Mouse (Mus musculus): ENCODE results near the gene Tmem235. TPM values are rescaled to one million over a fixed set of nuclear protein-coding genes. Genes with fewer than 3 reads are reported as not detected.
"Not testable (repeated sequence)": the region's sequence is repeated elsewhere in the genome, so short reads cannot be mapped to it uniquely, and the experiment has no call there.

Tmem235 gene
- not detected in 2 replicates for polyA plus RNA-seq (2015; fragmentation: Nextera tagmentation; extraction: Ambion mirVana)

DNA sequence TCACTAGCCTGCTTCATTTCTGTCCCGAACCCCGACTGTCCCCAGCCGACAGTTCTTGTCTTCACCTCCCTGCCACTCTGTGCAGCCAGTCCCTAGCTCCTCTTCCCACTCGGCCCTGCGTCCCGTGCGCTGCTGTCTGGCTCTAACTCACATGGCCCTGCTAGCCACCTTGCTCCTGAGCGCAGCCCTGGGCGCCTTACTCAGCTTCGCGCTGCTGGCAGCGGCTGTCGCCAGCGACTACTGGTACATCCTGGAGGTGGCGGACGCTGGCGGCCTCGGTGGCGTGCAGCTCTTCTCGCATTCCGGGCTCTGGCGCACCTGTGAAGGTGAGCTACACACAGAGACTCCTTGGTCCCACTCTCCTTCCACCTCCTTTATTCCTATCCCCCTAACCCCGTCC is at the start of gene Tmem235:
Gene Tmem235, plus strand, starts transcription at position 152 of the 400 bp plus-strand sequence.
- ATAC-seq (ENCODE audit: low FRiP score, low read depth): no peak
- 4% methylated on average over 23 of the region's 23 CpGs for WGBS
- Histone ChIP-seq H3K36me3 (no peaks in the 10 kb centered on the region), H3K27ac (replicated peaks) (no peak within 1 kb of the TSS), H3K9me3 (no peaks in the 10 kb centered on the region), H3K4me2 (peak within 1 kb of the TSS; percentile 27; the same call in 1 of the 2 replicates), H3K27me3 (peaks cover 26% of the 10 kb centered on the region), H3K4me1 (replicated peaks) (peaks cover 10% of the 10 kb centered on the region; the same call in 1 of the 2 replicates), H3K4me3 (no peak within 1 kb of the TSS), H3K9ac (no peak within 1 kb of the TSS)

DNA sequence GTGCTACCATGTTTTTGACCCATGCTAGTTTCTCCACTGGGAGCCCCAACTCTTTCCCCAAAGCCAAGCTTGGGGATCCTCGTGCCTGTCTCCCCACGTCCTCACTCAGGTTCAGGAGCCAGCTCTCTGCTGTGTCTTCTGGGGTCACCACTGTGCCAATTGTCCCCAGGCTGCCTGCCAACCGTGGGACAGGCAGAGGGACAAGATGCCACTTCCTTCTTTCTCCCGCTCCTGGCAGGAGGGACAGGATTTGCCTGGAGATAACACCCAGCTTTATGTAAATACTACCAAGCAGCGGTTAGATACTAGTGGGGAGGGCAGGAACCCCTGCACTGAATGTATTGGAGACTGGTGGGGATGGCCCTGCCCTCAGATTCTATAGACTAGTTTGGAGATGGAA is 46.7 kb upstream of the Tmem235 start:
- Histone ChIP-seq H3K4me1 (replicated peaks) (peaks cover 23% of the 10 kb centered on the region), H3K27ac (replicated peaks) (no peak overlapping the region), H3K9me3 (no peaks in the 10 kb centered on the region), H3K27me3 (peaks cover 14% of the 10 kb centered on the region), H3K4me2 (no peak overlapping the region), H3K36me3 (no peaks in the 10 kb centered on the region), H3K4me3 (no peak overlapping the region), H3K9ac (no peak overlapping the region)
- no peak for ATAC-seq (ENCODE audit: low FRiP score, low read depth)
- WGBS: 78% methylated on average over 5 of the region's 5 CpGs

DNA sequence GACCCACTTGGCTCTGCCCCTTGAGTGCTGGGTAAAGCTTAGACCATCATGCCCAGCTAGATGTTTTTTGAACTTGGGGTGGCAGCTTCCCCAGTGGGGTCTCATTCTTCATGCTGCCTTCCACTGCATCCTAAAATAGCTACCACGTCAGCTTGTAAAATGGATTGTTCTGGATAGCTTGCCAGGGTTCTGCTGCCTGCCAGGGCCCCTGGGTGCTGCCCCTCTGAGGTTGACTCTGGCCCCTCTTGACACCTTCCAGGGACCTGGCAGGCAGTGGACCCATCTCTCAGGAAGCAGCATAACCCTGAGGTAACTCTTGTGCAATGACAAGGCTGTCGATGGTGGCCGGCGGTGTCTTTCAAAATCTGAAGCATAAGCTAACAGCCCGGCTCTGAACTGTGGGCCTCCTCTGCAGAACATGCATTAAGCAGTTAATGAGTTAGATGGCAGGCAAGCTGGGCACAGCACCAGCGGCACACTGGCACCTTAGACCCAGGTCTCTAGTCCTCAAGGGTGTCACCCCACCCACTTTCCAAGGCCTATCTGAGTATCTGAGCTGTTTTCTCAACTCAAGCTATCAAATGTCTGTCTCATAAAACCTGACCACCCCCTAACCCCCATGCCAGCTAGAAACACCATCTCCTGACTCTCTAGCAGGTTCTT is 45.7 kb upstream of the Tmem235 start:
- no peak overlapping the region for H3K9ac ChIP-seq
- H3K4me2 ChIP-seq: no peak overlapping the region
- WGBS: 91% methylated on average over 6 of the region's 6 CpGs
- no peaks in the 10 kb centered on the region for H3K9me3 ChIP-seq
- no peaks in the 10 kb centered on the region for H3K36me3 ChIP-seq
- ATAC-seq (ENCODE audit: low FRiP score, low read depth): no peak
- no peak overlapping the region for H3K27ac ChIP-seq (replicated peaks)
- peaks cover 5% of the 10 kb centered on the region for H3K27me3 ChIP-seq
- H3K4me3 ChIP-seq: no peak overlapping the region
- H3K4me1 ChIP-seq (replicated peaks): peaks cover 15% of the 10 kb centered on the region

- H3K9ac ChIP-seq; H3K4me3 ChIP-seq; H3K27ac ChIP-seq (replicated peaks); H3K9me3 ChIP-seq; H3K4me2 ChIP-seq; ATAC-seq (ENCODE audit: low FRiP score, low read depth); H3K36me3 ChIP-seq; H3K4me1 ChIP-seq (replicated peaks); H3K27me3 ChIP-seq: not testable (repeated sequence)
- 88% methylated on average over 9 of the region's 9 CpGs for WGBS
These were observed 44.7 kb upstream of the Tmem235 start for GRCm38 (mm10) chr11:117815850-117816249.

DNA sequence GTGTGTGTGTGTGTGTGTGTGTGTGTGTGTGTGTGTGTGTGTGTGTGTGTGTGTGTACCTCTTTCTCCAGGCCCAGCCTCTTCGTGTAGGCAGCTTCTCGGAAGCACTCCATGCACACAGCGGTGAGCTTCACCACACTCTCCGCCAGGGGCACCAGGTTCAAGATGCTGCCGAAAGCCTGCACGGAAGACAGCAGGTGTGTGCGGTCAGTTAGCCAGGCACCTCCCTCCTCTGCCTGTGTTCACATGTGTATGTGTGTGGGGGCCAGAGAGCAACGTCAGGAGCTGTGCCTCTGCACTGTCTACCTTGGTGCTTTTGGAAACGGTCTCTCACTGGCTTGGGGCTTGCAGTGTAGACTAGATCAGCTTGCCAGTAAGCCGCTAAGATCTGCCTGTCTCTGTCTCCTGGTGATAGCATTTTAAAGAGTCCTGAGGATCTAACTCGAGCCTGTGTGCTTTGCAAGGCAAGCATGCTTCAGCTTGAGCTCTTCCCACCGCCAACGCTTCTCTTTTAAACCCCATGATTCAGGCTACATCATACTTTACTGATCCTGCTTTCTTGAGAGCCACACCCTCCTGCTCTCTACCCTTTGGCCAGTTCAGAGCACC is 44.1 kb upstream of the Tmem235 start:
- Histone ChIP-seq H3K27me3 (no peaks in the 10 kb centered on the region), H3K4me1 (replicated peaks) (no peaks in the 10 kb centered on the region; the same call in 1 of the 2 replicates), H3K4me3 (no peak overlapping the region), H3K27ac (replicated peaks) (no peak overlapping the region), H3K9ac (no peak overlapping the region), H3K4me2 (no peak overlapping the region), H3K9me3 (no peaks in the 10 kb centered on the region), H3K36me3 (no peaks in the 10 kb centered on the region)
- ATAC-seq (ENCODE audit: low FRiP score, low read depth): no peak
- 88% methylated on average over 13 of the region's 13 CpGs for WGBS

DNA sequence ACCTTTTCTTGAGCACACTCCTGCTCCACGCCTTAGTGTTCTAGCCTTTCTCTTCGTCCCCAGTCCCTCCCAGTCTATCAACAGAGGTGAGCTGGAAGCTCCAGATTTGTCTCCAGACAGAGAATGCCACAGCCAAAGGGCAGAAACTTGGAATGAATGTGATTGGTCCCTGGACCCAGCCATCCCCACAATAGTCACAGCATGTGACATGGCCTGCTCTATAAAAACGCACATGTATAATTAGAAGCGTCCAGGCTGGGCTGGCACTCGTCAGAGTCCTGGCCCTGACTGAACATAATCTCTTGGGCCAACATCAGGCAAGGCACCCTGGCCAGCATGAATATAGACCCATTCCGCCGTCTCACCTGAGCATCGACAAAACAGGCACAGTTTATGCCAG is 41.5 kb upstream of the Tmem235 start:
- Histone ChIP-seq H3K4me3 (no peak overlapping the region), H3K4me2 (no peak overlapping the region), H3K27me3 (no peaks in the 10 kb centered on the region), H3K9ac (no peak overlapping the region), H3K27ac (replicated peaks) (no peak overlapping the region), H3K36me3 (no peaks in the 10 kb centered on the region), H3K4me1 (replicated peaks) (peaks cover 3% of the 10 kb centered on the region), H3K9me3 (no peaks in the 10 kb centered on the region)
- ATAC-seq (ENCODE audit: low FRiP score, low read depth): no peak
- 60% methylated on average over 8 of the region's 8 CpGs for WGBS

- no peaks in the 10 kb centered on the region for H3K9me3 ChIP-seq
- 88% methylated on average over 7 of the region's 7 CpGs for WGBS
- H3K27ac ChIP-seq (replicated peaks): no peak overlapping the region
- no peak overlapping the region for H3K4me3 ChIP-seq
- H3K36me3 ChIP-seq: no peaks in the 10 kb centered on the region
- H3K27me3 ChIP-seq: no peaks in the 10 kb centered on the region
- no peak overlapping the region for H3K4me2 ChIP-seq
- ATAC-seq (ENCODE audit: low FRiP score, low read depth): no peak
- H3K9ac ChIP-seq: no peak overlapping the region
- peaks cover 12% of the 10 kb centered on the region for H3K4me1 ChIP-seq (replicated peaks)
These were observed 40.4 kb upstream of the Tmem235 start for GRCm38 (mm10) chr11:117820173-117820572.

DNA sequence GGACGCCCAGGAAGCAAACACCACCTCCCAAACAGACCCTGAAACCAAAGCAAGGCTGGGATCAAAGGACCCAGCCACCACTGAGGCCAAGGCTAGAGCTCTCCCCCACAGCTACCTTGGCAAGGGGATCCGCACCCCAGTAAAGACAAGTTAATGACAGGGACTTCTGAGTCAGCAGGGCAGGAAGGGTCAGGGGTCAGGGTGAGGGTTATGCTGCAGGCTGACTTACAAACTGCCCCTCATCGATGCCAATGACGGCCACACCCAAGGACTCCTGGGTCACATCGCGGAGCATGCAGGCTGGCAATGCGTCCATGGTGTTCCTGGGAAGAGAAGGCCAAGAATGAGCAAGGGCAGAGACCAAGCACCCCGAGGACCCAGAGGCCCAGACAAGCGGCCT is 38.7 kb upstream of the Tmem235 start:
- 86% methylated on average over 9 of the region's 9 CpGs for WGBS

DNA sequence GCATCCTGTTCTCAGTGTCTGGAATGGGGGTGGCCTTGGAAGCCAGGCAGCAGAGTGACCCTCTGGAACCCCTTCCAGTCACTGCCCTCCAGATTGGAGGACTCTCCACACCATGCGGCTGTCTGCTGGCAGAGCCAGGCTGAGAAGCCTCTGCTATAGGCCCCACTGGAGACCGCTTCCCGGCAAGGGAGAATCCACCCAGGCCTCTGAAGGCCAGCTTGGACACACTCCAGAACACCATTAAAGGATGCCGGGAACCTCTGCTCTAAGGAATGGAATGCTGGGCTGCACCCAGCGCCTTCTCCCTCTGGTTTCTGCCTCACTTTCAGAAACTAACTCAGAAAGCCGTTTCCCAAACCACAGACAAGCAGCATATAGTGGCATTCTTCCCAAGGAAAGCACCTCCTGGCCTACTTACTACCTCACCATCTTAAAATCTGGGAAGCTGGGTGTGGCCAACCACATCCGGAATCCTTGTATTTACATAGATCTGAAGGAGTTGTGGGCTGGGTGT is 37.8 kb upstream of the Tmem235 start:
- H3K4me3 ChIP-seq: no peak overlapping the region
- no peak overlapping the region for H3K4me2 ChIP-seq
- no peaks in the 10 kb centered on the region for H3K27me3 ChIP-seq
- H3K9ac ChIP-seq: no peak overlapping the region
- 79% methylated on average over 7 of the region's 7 CpGs for WGBS
- ATAC-seq (ENCODE audit: low FRiP score, low read depth): no peak
- no peaks in the 10 kb centered on the region for H3K9me3 ChIP-seq
- no peaks in the 10 kb centered on the region for H3K36me3 ChIP-seq
- H3K27ac ChIP-seq (replicated peaks): no peak overlapping the region
- peaks cover 26% of the 10 kb centered on the region for H3K4me1 ChIP-seq (replicated peaks)

More for the DNA sequence above, 38.7 kb upstream of the Tmem235 start:
- no peak overlapping the region for H3K4me3 ChIP-seq
- H3K4me2 ChIP-seq: no peak overlapping the region
- peaks cover 26% of the 10 kb centered on the region for H3K4me1 ChIP-seq (replicated peaks)
- H3K9me3 ChIP-seq: no peaks in the 10 kb centered on the region
- H3K27me3 ChIP-seq: no peaks in the 10 kb centered on the region
- no peak overlapping the region for H3K9ac ChIP-seq
- H3K27ac ChIP-seq (replicated peaks): no peak overlapping the region
- H3K36me3 ChIP-seq: no peaks in the 10 kb centered on the region
- ATAC-seq (ENCODE audit: low FRiP score, low read depth): no peak

- no peak for ATAC-seq (ENCODE audit: low FRiP score, low read depth)
- H3K36me3 ChIP-seq: no peaks in the 10 kb centered on the region
- no peak overlapping the region for H3K4me3 ChIP-seq
- H3K4me1 ChIP-seq (replicated peaks): peaks cover 31% of the 10 kb centered on the region
- no peaks in the 10 kb centered on the region for H3K9me3 ChIP-seq
- 94% methylated on average over 6 of the region's 6 CpGs for WGBS
- H3K27ac ChIP-seq (replicated peaks): no peak overlapping the region
- H3K27me3 ChIP-seq: no peaks in the 10 kb centered on the region
- H3K4me2 ChIP-seq: no peak overlapping the region; the same call in 1 of the 2 replicates
- H3K9ac ChIP-seq: no peak overlapping the region
These were observed 37.1 kb upstream of the Tmem235 start for GRCm38 (mm10) chr11:117823411-117823810.

GRCm38 (mm10) chr11:117824060-117824969 is 36.2 kb upstream of the Tmem235 start:
- Histone ChIP-seq H3K36me3 (no peaks in the 10 kb centered on the region), H3K4me2 (peak overlapping the region; percentile 67), H3K9ac (peak overlapping the region; percentile 37; the same call in 1 of the 2 replicates), H3K4me1 (replicated peaks) (peaks cover 38% of the 10 kb centered on the region), H3K27me3 (no peaks in the 10 kb centered on the region), H3K27ac (replicated peaks) (peak overlapping the region; percentile 20; the same call in 1 of the 2 replicates), H3K4me3 (peak overlapping the region; percentile 39), H3K9me3 (no peaks in the 10 kb centered on the region)
- ATAC-seq (ENCODE audit: low FRiP score, low read depth): peak; percentile 72
- 18% methylated on average over 23 of the region's 23 CpGs for WGBS

Measured in hindbrain, embryonic 15.5 days (tissue).